Mouse (Mus musculus) lung, embryonic 16.5 days (tissue): Measurements from ENCODE around the gene Cdc42bpa. TPM values are rescaled to one million over a fixed set of nuclear protein-coding genes. Genes with fewer than 3 reads are reported as not detected.

Source experiments
- ATAC-seq: fragments of 200-750 bp; cut with Nextera tagmentation; 2 replicates; pipeline ENCODE4 v1.8.0; 2017; ENCODE audit warnings: low read depth, mild to moderate bottlenecking, moderate library complexity
- H3K27ac ChIP-seq: fragments of 300-500 bp; sonication (generic); 2 replicates; pipeline ENCODE4 v1.5.1; 2014; ENCODE audit warnings: mild to moderate bottlenecking, control low read depth, low read length
- H3K27me3 ChIP-seq: fragments of 300-500 bp; sonication (generic); 2 replicates; pipeline ENCODE4 v1.6.1; 2014; ENCODE audit warnings: low read depth, low read length, mixed read lengths; ENCODE audit not compliant: control insufficient read depth, insufficient read depth
- H3K36me3 ChIP-seq: fragments of 300-500 bp; sonication (generic); 2 replicates; pipeline ENCODE4 v1.6.1; 2014; ENCODE audit warnings: low read length; ENCODE audit not compliant: control insufficient read depth, insufficient read depth
- H3K4me1 ChIP-seq: fragments of 300-500 bp; sonication (generic); replicated peaks from 2 replicates; pipeline ENCODE4 v1.6.1; 2014; ENCODE audit warnings: low read length, mixed read lengths; ENCODE audit not compliant: control insufficient read depth, insufficient read depth
- H3K4me2 ChIP-seq: fragments of 300-500 bp; sonication (generic); 2 replicates; pipeline ENCODE4 v1.6.1; 2014; ENCODE audit warnings: low read depth, low read length, control low read depth
- H3K4me3 ChIP-seq: fragments of 300-500 bp; sonication (generic); 2 replicates; pipeline ENCODE4 v1.5.1; 2014; ENCODE audit warnings: mild to moderate bottlenecking, low read length, control low read depth
- H3K9ac ChIP-seq: fragments of 300-500 bp; sonication (generic); 2 replicates; pipeline ENCODE4 v1.6.1; 2014; ENCODE audit warnings: low read length, control low read depth
- H3K9me3 ChIP-seq: fragments of 300-500 bp; sonication (generic); 2 replicates; pipeline ENCODE4 v1.6.1; 2016; ENCODE audit warnings: low read length; ENCODE audit not compliant: control insufficient read depth
- WGBS: fragments of 180-500 bp; shearing (Covaris S2); extraction: QIAGEN DNeasy Blood & Tissue Kit; methylation state at CpG from one replicate; pipeline ENCODE4 v1.1.7; 2014; 5-methylcytosine and 5-hydroxymethylcytosine counted together
- polyA plus RNA-seq: library from polyadenylated mRNA; unstranded; fragments of >200 nt; fragmentation: Nextera tagmentation; extraction: Ambion mirVana; gene quantifications from 2 replicates; pipeline ENCODE4 v1.2.1, GENCODE M21; 2015

Cdc42bpa gene
- 13.6 and 13.7 TPM in 2 replicates for polyA plus RNA-seq

GRCm38 (mm10) chr1:179959721-179960542 is at the start of gene Cdc42bpa:
TSS of gene Cdc42bpa (plus strand) at chr1:179960472.
- peak within 1 kb of the TSS; percentile 88 for H3K4me3 ChIP-seq
- WGBS: under 1% methylated on average over 81 of the region's 128 CpGs
- ATAC-seq: peak; percentile 98
- no peaks in the 10 kb centered on the region for H3K27me3 ChIP-seq
- peak within 1 kb of the TSS; percentile 89 for H3K4me2 ChIP-seq
- H3K36me3 ChIP-seq: no peaks in the 10 kb centered on the region
- H3K9me3 ChIP-seq: no peaks in the 10 kb centered on the region
- H3K4me1 ChIP-seq: peaks cover 16% of the 10 kb centered on the region
- H3K27ac ChIP-seq: peak within 1 kb of the TSS; percentile 93
- H3K9ac ChIP-seq: peak within 1 kb of the TSS; percentile 92

GRCm38 (mm10) chr1:179913471-179913870 is 46.8 kb upstream of the Cdc42bpa start:
- no peaks in the 10 kb centered on the region for H3K27me3 ChIP-seq
- H3K4me3 ChIP-seq: no peak overlapping the region
- H3K9ac ChIP-seq: no peak overlapping the region
- H3K27ac ChIP-seq: no peak overlapping the region
- no peak overlapping the region for H3K4me2 ChIP-seq
- peak; percentile 71; the same call in 1 of the 2 replicates for ATAC-seq
- no peaks in the 10 kb centered on the region for H3K9me3 ChIP-seq
- 50% methylated on average over 4 of the region's 4 CpGs for WGBS
- H3K4me1 ChIP-seq: no peaks in the 10 kb centered on the region
- no peaks in the 10 kb centered on the region for H3K36me3 ChIP-seq

GRCm38 (mm10) chr1:179917036-179917435 is 43.2 kb upstream of the Cdc42bpa start:
- H3K9me3 ChIP-seq: no peaks in the 10 kb centered on the region
- H3K27ac ChIP-seq: no peak overlapping the region
- no peak overlapping the region for H3K4me2 ChIP-seq
- no peaks in the 10 kb centered on the region for H3K36me3 ChIP-seq
- no peak overlapping the region for H3K9ac ChIP-seq
- ATAC-seq: no peak
- H3K4me1 ChIP-seq: no peaks in the 10 kb centered on the region
- WGBS: 54% methylated on average over 4 of the region's 4 CpGs
- no peaks in the 10 kb centered on the region for H3K27me3 ChIP-seq
- H3K4me3 ChIP-seq: no peak overlapping the region

GRCm38 (mm10) chr1:179917481-179917880 is 42.8 kb upstream of the Cdc42bpa start:
- Histone ChIP-seq H3K27me3 (no peaks in the 10 kb centered on the region), H3K27ac (no peak overlapping the region)
- 75% methylated on average over 11 of the region's 11 CpGs for WGBS

GRCm38 (mm10) chr1:179919656-179920436 is 40.4 kb upstream of the Cdc42bpa start:
- no peaks in the 10 kb centered on the region for H3K27me3 ChIP-seq
- no peak overlapping the region for H3K27ac ChIP-seq
- ATAC-seq: no peak
- H3K4me2 ChIP-seq: no peak overlapping the region
- peaks cover 3% of the 10 kb centered on the region; the same call in 1 of the 2 replicates for H3K4me1 ChIP-seq
- no peak overlapping the region for H3K4me3 ChIP-seq
- H3K9ac ChIP-seq: no peak overlapping the region
- H3K36me3 ChIP-seq: no peaks in the 10 kb centered on the region
- no peaks in the 10 kb centered on the region for H3K9me3 ChIP-seq
- 83% methylated on average over 8 of the region's 8 CpGs for WGBS

More at GRCm38 (mm10) chr1:179917481-179917880, 42.8 kb upstream of the Cdc42bpa start:
- Histone ChIP-seq H3K9ac (no peak overlapping the region), H3K4me2 (no peak overlapping the region), H3K36me3 (no peaks in the 10 kb centered on the region), H3K4me3 (no peak overlapping the region), H3K9me3 (no peaks in the 10 kb centered on the region), H3K4me1 (no peaks in the 10 kb centered on the region)
- ATAC-seq: no peak

GRCm38 (mm10) chr1:179923661-179924405 is 36.4 kb upstream of the Cdc42bpa start:
- Histone ChIP-seq H3K4me1 (peaks cover 3% of the 10 kb centered on the region; the same call in 1 of the 2 replicates), H3K36me3 (no peaks in the 10 kb centered on the region), H3K4me3 (no peak overlapping the region), H3K9ac (no peak overlapping the region), H3K27me3 (no peaks in the 10 kb centered on the region), H3K9me3 (no peaks in the 10 kb centered on the region), H3K4me2 (no peak overlapping the region), H3K27ac (no peak overlapping the region)
- ATAC-seq: no peak
- 51% methylated on average over 10 of the region's 10 CpGs for WGBS

GRCm38 (mm10) chr1:179926240-179926639 is 34.0 kb upstream of the Cdc42bpa start:
- no peaks in the 10 kb centered on the region for H3K27me3 ChIP-seq
- WGBS: 68% methylated on average over 6 of the region's 6 CpGs
- H3K9ac ChIP-seq: no peak overlapping the region
- ATAC-seq: no peak
- H3K4me1 ChIP-seq: peaks cover 3% of the 10 kb centered on the region; the same call in 1 of the 2 replicates
- H3K27ac ChIP-seq: no peak overlapping the region
- no peaks in the 10 kb centered on the region for H3K36me3 ChIP-seq
- no peak overlapping the region for H3K4me3 ChIP-seq
- H3K9me3 ChIP-seq: no peaks in the 10 kb centered on the region
- no peak overlapping the region for H3K4me2 ChIP-seq

- Histone ChIP-seq H3K4me3 (no peak overlapping the region), H3K4me2 (no peak overlapping the region), H3K27me3 (no peaks in the 10 kb centered on the region), H3K27ac (no peak overlapping the region), H3K9ac (no peak overlapping the region), H3K9me3 (no peaks in the 10 kb centered on the region), H3K4me1 (peaks cover 3% of the 10 kb centered on the region; the same call in 1 of the 2 replicates), H3K36me3 (no peaks in the 10 kb centered on the region)
- ATAC-seq: no peak
- WGBS: 74% methylated on average over 6 of the region's 6 CpGs
These were observed 33.2 kb upstream of the Cdc42bpa start for GRCm38 (mm10) chr1:179927102-179927501.
